Mouse (Mus musculus) left cerebral cortex, adult 2 months (tissue): Measurements from ENCODE around the gene Rasa4. TPM values are rescaled to one million over a fixed set of nuclear protein-coding genes. Genes with fewer than 3 reads are reported as not detected.
"Not testable (repeated sequence)": the region's sequence is repeated elsewhere in the genome, so short reads cannot be mapped to it uniquely, and the experiment has no call there.

Experiments
- DNase-seq, 2 experiments: peaks; one replicate each; pipeline ENCODE4 v3.0.0; 2021 to 2022; ENCODE audit warnings: low spot score in 2 of 2, mixed read lengths in 1 of 2; ENCODE audit errors: extremely low spot score in 1 of 2
- H3K27ac ChIP-seq: fragments of 200-600 bp; 2 replicates; pipeline ENCODE4 v1.8.1; 2022
- H3K4me3 ChIP-seq: fragments of 200-600 bp; 2 replicates; pipeline ENCODE4 v1.8.1; 2022
- CTCF ChIP-seq: fragments of 200-600 bp; IDR thresholded peaks from 2 replicates; pipeline ENCODE4 v1.8.1; 2022; ENCODE audit warnings: antibody characterized with exemption, mild to moderate bottlenecking, moderate library complexity
- intact Hi-C: fragments of 180-260 bp; cut with DNase I; formaldehyde crosslinking; loops from one replicate; pipeline ENCODE4 v1.15.1; 2025
- total RNA-seq, 2 experiments: library from RNA; stranded (reverse); gene quantifications; 2 replicates each; pipeline ENCODE4 v1.2.3; 2021

Rasa4 gene
- total RNA-seq, 2 experiments from 2014 or later: 5.4 to 5.8 TPM

DNA sequence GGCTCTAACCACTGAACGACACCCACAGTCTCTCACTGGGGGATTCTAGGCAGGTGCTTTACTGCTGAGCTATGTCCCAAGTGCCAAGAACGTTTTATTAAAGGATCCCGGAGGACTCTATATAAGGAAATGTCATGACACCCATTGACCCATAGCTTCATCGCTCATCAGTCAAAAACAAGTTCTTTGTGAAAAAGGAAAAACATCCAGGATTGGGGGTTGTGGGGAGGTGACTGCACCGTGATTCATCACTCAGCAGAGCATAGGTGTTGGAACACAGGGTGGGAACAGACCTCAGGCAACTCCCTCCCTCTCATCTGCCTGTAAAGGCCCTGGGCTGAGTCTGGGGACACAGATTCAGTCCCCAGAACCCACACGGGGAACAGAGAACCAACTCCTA is 33.8 kb upstream of the Rasa4 start:
- no peak for DNase-seq
- TF ChIP-seq CTCF: no peak
- intact Hi-C loops: no loop called here
- H3K4me3 ChIP-seq: no peak overlapping the region
- no peak overlapping the region for H3K27ac ChIP-seq

- intact Hi-C loops: no loop called here
- no peak for DNase-seq
Measured at GRCm38 (mm10) chr5:136051231-136052085, 32.3 kb upstream of the Rasa4 start.

GRCm38 (mm10) chr5:136052861-136053655 is 30.7 kb upstream of the Rasa4 start:
- H3K4me3 ChIP-seq: no peak overlapping the region
- TF ChIP-seq CTCF: no peak
- H3K27ac ChIP-seq: no peak overlapping the region
- no peak for DNase-seq
- intact Hi-C loops: no loop called here

More at GRCm38 (mm10) chr5:136051231-136052085, 32.3 kb upstream of the Rasa4 start:
- H3K4me3 ChIP-seq: no peak overlapping the region
- TF ChIP-seq CTCF: no peak
- H3K27ac ChIP-seq: no peak overlapping the region

GRCm38 (mm10) chr5:136054301-136055077 is 29.2 kb upstream of the Rasa4 start, which contains the start of gene Upk3bl:
TSS of gene Upk3bl (plus strand) at chr5:136054492.
- no peak for TF ChIP-seq CTCF
- H3K27ac ChIP-seq: no peak within 1 kb of the TSS
- intact Hi-C loops: no loop called here
- no peak within 1 kb of the TSS for H3K4me3 ChIP-seq
- no peak for DNase-seq

DNA sequence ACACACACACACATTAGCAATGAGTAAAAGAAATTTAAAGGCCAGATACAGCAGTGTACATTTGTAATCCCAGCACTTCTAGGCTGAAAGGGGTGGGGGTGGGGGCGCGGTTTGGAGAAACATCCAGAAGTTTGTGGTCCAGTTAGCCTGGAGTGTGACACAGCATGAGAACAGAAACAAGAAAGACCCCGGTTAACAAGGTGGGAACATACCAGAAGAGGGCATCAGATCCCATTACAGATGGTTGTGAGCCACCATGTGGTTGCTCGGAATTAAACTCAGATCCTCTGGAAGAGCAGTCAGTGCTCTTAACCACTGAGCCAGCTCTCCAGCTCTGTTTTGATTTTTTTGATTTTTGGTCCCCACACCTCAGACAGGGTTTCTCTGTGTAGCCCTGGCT is 27.7 kb upstream of the Rasa4 start:
- intact Hi-C loops: no loop called here
- no peak for TF ChIP-seq CTCF
- no peak for DNase-seq
- H3K27ac ChIP-seq: no peak overlapping the region
- no peak overlapping the region for H3K4me3 ChIP-seq

DNA sequence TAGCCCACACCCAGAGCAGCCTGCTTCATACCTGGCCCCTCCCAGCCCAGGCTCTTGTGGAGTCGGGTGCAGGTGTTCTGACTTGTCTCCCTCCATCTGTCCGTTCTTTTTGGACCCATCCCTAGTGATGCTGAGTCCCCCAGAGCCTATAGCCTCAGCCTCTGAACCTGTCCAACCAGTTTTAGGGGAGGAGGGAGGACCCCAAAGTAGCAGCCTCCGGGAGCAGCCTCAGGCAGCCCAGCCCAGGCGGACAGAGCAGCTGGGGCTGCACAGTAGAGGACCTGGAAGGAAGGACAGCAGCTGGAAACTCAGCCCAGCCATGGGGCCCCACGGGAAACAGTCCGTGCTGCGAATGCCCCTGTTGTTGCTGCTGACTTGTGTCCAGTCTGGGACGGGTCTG is 26.6 kb upstream of the Rasa4 start:
- TF ChIP-seq CTCF: no peak
- H3K27ac ChIP-seq: no peak overlapping the region
- intact Hi-C loops: no loop called here

DNA sequence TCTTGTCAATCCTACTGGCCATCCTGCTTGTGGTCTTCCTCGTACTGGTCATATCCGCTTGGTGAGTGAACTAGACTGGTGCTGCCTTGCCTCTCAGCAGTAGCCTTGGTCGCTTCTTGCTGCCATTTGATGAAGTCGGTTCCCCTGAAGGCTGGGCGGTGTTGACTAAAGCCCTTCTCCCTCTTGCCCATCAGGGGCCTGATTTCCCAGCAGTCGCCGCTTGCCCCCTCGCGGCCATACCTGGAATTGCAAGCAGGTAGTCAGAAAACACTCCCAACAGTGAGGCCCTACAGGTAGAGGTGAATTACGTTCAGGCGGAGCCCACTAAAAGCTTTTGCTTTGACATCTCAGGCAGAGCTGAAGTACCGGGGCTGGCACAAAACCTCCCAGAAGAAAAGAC is 22.1 kb upstream of the Rasa4 start:
- peak; percentile 97 for TF ChIP-seq CTCF
- Histone ChIP-seq H3K27ac (no peak overlapping the region), H3K4me3 (no peak overlapping the region)
- DNase-seq: peak; percentile 63 to 75
- intact Hi-C loops: loop anchor here (5.0 kb wide), 2 partner anchors 164 to 184 kb away; no protein-coding TSS in a partner anchor

More for the DNA sequence above, 26.6 kb upstream of the Rasa4 start:
- no peak for DNase-seq
- no peak overlapping the region for H3K4me3 ChIP-seq

GRCm38 (mm10) chr5:136063920-136064319 is 19.8 kb upstream of the Rasa4 start:
- DNase-seq: no peak
- intact Hi-C loops: loop anchor here (5.0 kb wide), 2 partner anchors 167 to 187 kb away; no protein-coding TSS in a partner anchor
- Histone ChIP-seq H3K27ac (no peak overlapping the region), H3K4me3 (no peak overlapping the region)
- no peak for TF ChIP-seq CTCF

DNA sequence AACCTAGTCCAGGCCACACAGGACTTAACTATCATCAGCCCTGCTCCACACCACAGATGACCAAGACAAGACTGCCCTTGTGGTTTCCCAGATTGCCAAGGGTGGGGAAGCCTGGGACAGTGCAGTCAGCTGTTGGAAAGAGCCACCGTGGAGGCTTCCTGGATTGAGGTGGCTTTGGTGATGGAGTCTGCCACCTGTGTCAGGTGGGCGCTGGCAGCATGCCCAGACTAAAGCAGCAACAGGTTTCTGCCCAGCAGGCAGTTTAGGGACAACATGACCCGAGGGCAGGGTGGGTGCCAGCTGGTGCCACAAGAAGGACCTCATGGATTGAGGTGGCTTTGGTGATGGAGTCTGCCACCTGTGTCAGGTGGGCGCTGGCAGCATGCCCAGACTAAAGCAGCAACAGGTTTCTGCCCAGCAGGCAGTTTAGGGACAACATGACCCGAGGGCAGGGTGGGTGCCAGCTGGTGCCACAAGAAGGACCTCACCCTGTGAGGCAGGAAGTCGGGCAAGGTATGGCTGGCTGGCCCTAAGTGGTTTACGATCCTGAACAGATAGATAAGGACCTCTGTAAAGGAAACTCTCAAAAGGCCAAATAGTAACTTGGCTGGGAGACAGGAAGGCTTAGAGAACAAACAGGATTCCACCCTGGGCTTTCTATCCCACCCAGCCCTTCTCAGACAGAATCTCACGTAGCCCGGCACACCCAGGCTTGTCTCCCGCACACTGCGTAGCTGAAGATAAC is 17.1 kb upstream of the Rasa4 start:
- H3K27ac ChIP-seq, intact Hi-C loops, DNase-seq: not testable (repeated sequence)

DNA sequence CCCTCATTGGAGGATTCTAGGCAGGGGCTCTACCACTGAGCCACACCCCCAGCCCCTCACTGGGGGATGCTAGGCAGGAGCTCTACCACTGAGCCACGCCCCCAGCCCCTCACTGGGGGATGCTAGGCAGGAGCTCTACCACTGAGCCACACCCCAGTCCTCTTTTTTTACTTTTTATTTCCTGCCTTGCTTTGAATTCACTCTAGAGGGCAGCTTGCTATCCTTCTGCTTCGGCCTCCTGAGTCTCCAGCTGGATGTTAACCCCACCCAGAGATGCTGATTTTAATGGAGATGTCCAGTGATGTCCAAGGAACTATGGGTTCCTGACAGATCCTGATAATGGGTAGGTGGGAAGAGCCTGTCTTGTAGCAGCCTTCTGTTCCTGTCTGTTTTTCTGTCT is 14.3 kb upstream of the Rasa4 start:
- no peak for TF ChIP-seq CTCF
- no peak overlapping the region for H3K27ac ChIP-seq
- no peak overlapping the region for H3K4me3 ChIP-seq
- DNase-seq: no peak
- intact Hi-C loops: no loop called here

More for the DNA sequence above, 17.1 kb upstream of the Rasa4 start:
- H3K4me3 ChIP-seq: not testable (repeated sequence)

DNA sequence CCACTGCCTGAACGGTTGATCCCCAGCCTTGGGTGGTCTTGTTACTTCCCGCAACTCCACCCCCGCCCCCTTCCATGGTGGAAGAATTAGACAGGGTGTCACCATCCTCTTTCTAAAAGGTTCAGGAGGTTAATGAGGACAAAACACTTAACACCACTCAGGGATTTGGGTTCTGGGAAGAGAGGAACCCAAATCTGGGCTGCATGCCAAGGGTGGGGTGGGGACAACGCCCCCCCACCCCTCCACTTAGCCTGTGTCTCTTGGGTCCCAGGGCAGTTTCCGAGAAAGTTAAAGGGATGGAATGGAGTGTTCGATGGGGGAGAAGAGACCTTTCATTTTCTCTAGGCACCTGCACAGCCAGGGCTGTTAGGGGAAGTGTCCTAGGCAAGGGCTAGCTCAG is 10.7 kb upstream of the Rasa4 start:
- no peak for TF ChIP-seq CTCF
- intact Hi-C loops: no loop called here
- H3K4me3 ChIP-seq: no peak overlapping the region
- DNase-seq: no peak
- no peak overlapping the region for H3K27ac ChIP-seq
